Mouse (Mus musculus) hematopoietic stem cell, adult 5-6 weeks (primary cell): Measurements from ENCODE around the gene Rnf224. TPM values are rescaled to one million over a fixed set of nuclear protein-coding genes. Genes with fewer than 3 reads are reported as not detected.

Experiments
- ATAC-seq, 2 experiments: fragments of 125-278 bp in 1 of 2; replicated peaks in 1 of 2; 2 replicates each; pipeline ENCODE4 v1.8.0; 2016 to 2017; ENCODE audit warnings: inconsistent platforms in 2 of 2, mild to moderate bottlenecking in 2 of 2, moderate number of reproducible peaks in 2 of 2, low read depth in 1 of 2, moderate TSS enrichment in 1 of 2; ENCODE audit not compliant: low FRiP score in 2 of 2, poor library complexity in 2 of 2, severe bottlenecking in 2 of 2, insufficient read depth in 1 of 2, low TSS enrichment in 1 of 2
- total RNA-seq: library from RNA; stranded (forward); fragments of 172-1452, 232-1000 nt; gene quantifications from 2 replicates; pipeline ENCODE4 v1.2.3, GENCODE M21; 2017

Rnf224 gene
- total RNA-seq = not detected in 2 replicates

GRCm38 (mm10) chr2:25236614-25237013 lies at the start of gene Rnf224:
Rnf224 (minus strand) TSS chr2:25236787.
- ATAC-seq = no peak

- no peak for ATAC-seq
Measured at GRCm38 (mm10) chr2:25286314-25286713, 49.7 kb upstream of the Rnf224 start.

GRCm38 (mm10) chr2:25285551-25285950 lies 49.0 kb upstream of the Rnf224 start:
- no peak for ATAC-seq

- peak; percentile 86 to 89 for ATAC-seq
Measured at GRCm38 (mm10) chr2:25278928-25279882, 42.6 kb upstream of the Rnf224 start.

- no peak for ATAC-seq
Measured at GRCm38 (mm10) chr2:25273010-25273409, 36.4 kb upstream of the Rnf224 start.

- ATAC-seq = no peak
Measured at GRCm38 (mm10) chr2:25272515-25272914, 35.9 kb upstream of the Rnf224 start.

GRCm38 (mm10) chr2:25271827-25272511 lies 35.4 kb upstream of the Rnf224 start, which contains the start of the genes Ssna1 and Anapc2:
Ssna1 (minus strand) TSS chr2:25272438.
Anapc2 (plus strand) TSS chr2:25272478.
- peak; percentile 90 to 96 for ATAC-seq

GRCm38 (mm10) chr2:25267746-25268309 lies 31.2 kb upstream of the Rnf224 start:
- ATAC-seq = no peak

- ATAC-seq = no peak
Measured at GRCm38 (mm10) chr2:25267241-25267640, 30.7 kb upstream of the Rnf224 start.

- ATAC-seq = no peak
Measured at GRCm38 (mm10) chr2:25266720-25267119, 30.1 kb upstream of the Rnf224 start.

- peak; percentile 23 to 25; a peak in 2 of 4 replicates for ATAC-seq
Measured at GRCm38 (mm10) chr2:25265897-25266656, 29.5 kb upstream of the Rnf224 start.

- no peak for ATAC-seq
Measured at GRCm38 (mm10) chr2:25264851-25265250, 28.3 kb upstream of the Rnf224 start.

GRCm38 (mm10) chr2:25264286-25264660 lies 27.7 kb upstream of the Rnf224 start:
- no peak for ATAC-seq

GRCm38 (mm10) chr2:25263623-25264285 lies 27.2 kb upstream of the Rnf224 start:
- ATAC-seq = no peak

- peak in 1 of 2 experiments; percentile 36; a peak in 2 of 4 replicates for ATAC-seq
Measured at GRCm38 (mm10) chr2:25262795-25263622, 26.4 kb upstream of the Rnf224 start.

GRCm38 (mm10) chr2:25262291-25262767 lies 25.7 kb upstream of the Rnf224 start, which contains the start of gene Tprn:
Tprn (plus strand) TSS chr2:25262618.
- peak; percentile 98 for ATAC-seq
